Mouse (Mus musculus) 3134 (cell line): ENCODE measurements around the gene Metrnl.

Source experiments
- DNase-seq: peaks from one replicate; pipeline ENCODE4 v3.0.0-alpha.2; 2011; ENCODE audit warnings: low spot score; ENCODE audit not compliant: insufficient read length; ENCODE audit errors: extremely low read depth

Gene Metrnl

GRCm38 (mm10) chr11:121734184-121734583 lies 32.8 kb downstream of the Metrnl start:
- no peak for DNase-seq

GRCm38 (mm10) chr11:121734892-121735291 lies 33.5 kb downstream of the Metrnl start:
- no peak for DNase-seq

- DNase-seq = no peak
Measured at GRCm38 (mm10) chr11:121738616-121739015, 37.3 kb downstream of the Metrnl start.

GRCm38 (mm10) chr11:121740906-121741305 lies 39.6 kb downstream of the Metrnl start:
- peak; percentile 58 for DNase-seq

GRCm38 (mm10) chr11:121741433-121741832 lies 40.1 kb downstream of the Metrnl start:
- DNase-seq = peak; percentile 58

GRCm38 (mm10) chr11:121743113-121743512 lies 41.8 kb downstream of the Metrnl start:
- DNase-seq = no peak

GRCm38 (mm10) chr11:121743915-121744628 lies 42.7 kb downstream of the Metrnl start:
- no peak for DNase-seq

GRCm38 (mm10) chr11:121746941-121747494 lies 45.7 kb downstream of the Metrnl start:
- peak; percentile 38 for DNase-seq

- DNase-seq = no peak
Measured at GRCm38 (mm10) chr11:121748003-121748684, 46.8 kb downstream of the Metrnl start.
